Comparison of ENCODE assay signal across 8 mouse cellular contexts in the genomic region with DNA sequence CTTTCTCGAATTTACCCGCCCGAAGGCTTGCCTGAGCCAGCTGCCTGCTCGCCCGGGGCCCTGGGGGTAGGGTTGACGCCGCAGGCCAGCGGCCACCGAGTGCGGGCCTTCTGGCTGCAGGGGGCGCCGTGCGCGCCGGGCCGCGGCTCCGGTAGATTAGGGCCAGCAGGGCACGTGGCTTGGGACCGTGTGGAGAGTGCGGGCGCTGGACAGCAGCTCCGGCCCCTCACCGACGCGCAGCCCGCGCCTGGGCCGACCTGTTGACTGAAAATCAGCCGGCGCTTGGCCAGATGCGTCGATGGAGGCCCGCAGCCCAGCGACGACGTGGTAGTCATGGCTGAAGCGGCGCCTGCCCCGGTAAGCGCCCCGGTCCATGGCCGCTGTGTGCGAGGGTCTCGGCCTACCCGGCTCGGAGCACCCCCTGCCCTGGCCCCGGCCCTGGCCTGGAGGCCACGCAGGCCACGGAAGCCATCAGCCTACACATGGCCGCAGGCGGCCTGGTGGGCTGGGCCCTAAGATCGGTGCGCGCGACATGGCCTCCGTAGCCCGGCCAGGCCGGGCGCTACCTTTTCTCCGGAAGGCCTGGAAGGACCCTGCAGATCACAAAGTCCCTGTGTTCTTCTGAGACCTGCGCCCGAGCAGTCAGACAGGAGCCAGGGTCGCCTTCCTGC. TPM values are rescaled to one million over a fixed set of nuclear protein-coding genes. Genes with fewer than 3 reads are reported as not detected.
DNase-seq lines count a peak whose midpoint lies in the region; ATAC-seq and TF ChIP-seq lines count a peak whose summit lies in the region.

No protein-coding gene starts in this region.

- H3K27me3 ChIP-seq in CH12.LX (replicated peaks): no peaks in the 10 kb centered on the region
- H3K27me3 ChIP-seq in forebrain, embryonic 12.5 days: peaks cover 8% of the 10 kb centered on the region; the same call in 1 of the 2 replicates
- no peaks in the 10 kb centered on the region for H3K27me3 ChIP-seq in lung, embryonic 15.5 days
- H3K27me3 ChIP-seq in thymus, adult 2 months (ENCODE audit: control insufficient read depth, insufficient read depth, low read length): no peaks in the 10 kb centered on the region

- H3K79me2 ChIP-seq in CH12.LX (replicated peaks; ENCODE audit: control insufficient read depth, extremely low read depth, insufficient read depth, poor library complexity, severe bottlenecking): peaks cover 7% of the 10 kb centered on the region

- no peak for TF ChIP-seq EP300 in CH12.LX (IDR thresholded peaks at IDR 0.05; ENCODE audit: low read length)

- peak overlapping the region; percentile 34 for H3K4me2 ChIP-seq in CH12.LX (ENCODE audit: insufficient read depth, low read depth, poor library complexity, severe bottlenecking)
- peak overlapping the region; percentile 75 for H3K4me2 ChIP-seq in forebrain, embryonic 12.5 days
- peak overlapping the region; percentile 95 for H3K4me2 ChIP-seq in lung, embryonic 15.5 days

- DNase-seq in CH12.LX (ENCODE audit: extremely low read depth): peak; percentile 34
- peak; percentile 70 to 71 for DNase-seq in heart, postnatal 10 days
- DNase-seq in kidney, postnatal 36 days: peak; percentile 74 to 85
- peak; percentile 70 for DNase-seq in thymus, adult 2 months

- dilution Hi-C loops in CH12.LX (cut with MboI; ENCODE audit: extremely low pct_ligation_motif_present, extremely low pct_unique_long_range_greater_than_20kb, low sequenced_read_pairs): no loop called here

- in situ Hi-C loops in CH12.LX (cut with MboI; ENCODE audit: low pct_ligation_motif_present, low pct_unique_long_range_greater_than_20kb, low sequenced_read_pairs): no loop called here

- peak overlapping the region; percentile 77 to 85 (median 84) for H3K4me3 ChIP-seq in CH12.LX (replicated peaks in 1 of 3; ENCODE audit: low read depth in 2 of 3, low read length in 2 of 3, poor library complexity in 1 of 3)
- H3K4me3 ChIP-seq in forebrain, embryonic 12.5 days (replicated peaks): peak overlapping the region; percentile 47
- peak overlapping the region; percentile 55 for H3K4me3 ChIP-seq in lung, embryonic 15.5 days
- H3K4me3 ChIP-seq in thymus, adult 2 months (ENCODE audit: control insufficient read depth, insufficient read depth, low read length): peak overlapping the region; percentile 67

- no peak; the same call in none of the 2 replicates for TF ChIP-seq RAD21 in CH12.LX (IDR thresholded peaks at IDR 0.05; ENCODE audit: low read depth, low read length)

- peak in 1 of 2 experiments; percentile 71; a peak in 2 of 4 replicates for TF ChIP-seq CTCF in CH12.LX (conservative IDR thresholded peaks at IDR 0.05 in 1 of 2, IDR thresholded peaks at IDR 0.05 in 1 of 2; ENCODE audit: low read depth in 2 of 2, low read length in 2 of 2)
- TF ChIP-seq CTCF in thymus, adult 2 months (IDR thresholded peaks at IDR 0.05; ENCODE audit: borderline replicate concordance, control insufficient read depth, extremely low read depth, insufficient read depth, low read length, poor library complexity): peak; percentile 73; the same call in 1 of the 2 replicates

- 9% methylated on average over 64 of the region's 64 CpGs for WGBS in forebrain, embryonic 12.5 days
- WGBS in lung, embryonic 15.5 days: 9% methylated on average over 64 of the region's 64 CpGs
- WGBS in thymus, adult 2 months: 25% methylated on average over 64 of the region's 64 CpGs

- peaks cover 22 to 25% of the 10 kb centered on the region in 2 experiments for H3K36me3 ChIP-seq in CH12.LX (replicated peaks in 1 of 2; ENCODE audit: control insufficient read depth in 1 of 2, insufficient read depth in 1 of 2, low read length in 1 of 2)
- H3K36me3 ChIP-seq in forebrain, embryonic 12.5 days (replicated peaks): peaks cover 13% of the 10 kb centered on the region
- H3K36me3 ChIP-seq in lung, embryonic 15.5 days: peaks cover 12% of the 10 kb centered on the region; the same call in 1 of the 2 replicates
- no peaks in the 10 kb centered on the region for H3K36me3 ChIP-seq in thymus, adult 2 months (ENCODE audit: control insufficient read depth, insufficient read depth, low read length)

- H3K27ac ChIP-seq in CH12.LX (ENCODE audit: insufficient read depth, low read depth): peak overlapping the region; percentile 79
- peak overlapping the region; percentile 46; the same call in 1 of the 2 replicates for H3K27ac ChIP-seq in forebrain, embryonic 12.5 days
- H3K27ac ChIP-seq in lung, embryonic 15.5 days: peak overlapping the region; percentile 57
- no peak overlapping the region for H3K27ac ChIP-seq in thymus, adult 2 months (ENCODE audit: control insufficient read depth, insufficient read depth, low read length)

- peaks cover 17% of the 10 kb centered on the region for H3K9me3 ChIP-seq in CH12.LX (replicated peaks; ENCODE audit: low read length)
- H3K9me3 ChIP-seq in forebrain, embryonic 12.5 days: no peaks in the 10 kb centered on the region
- H3K9me3 ChIP-seq in lung, embryonic 15.5 days: no peaks in the 10 kb centered on the region

- H3K4me1 ChIP-seq in CH12.LX (ENCODE audit: control insufficient read depth in 1 of 2, insufficient read depth in 2 of 2): peaks cover 0 to 9% of the 10 kb centered on the region in 2 experiments; a peak in 1 of 4 replicates
- peaks cover 13% of the 10 kb centered on the region for H3K4me1 ChIP-seq in forebrain, embryonic 12.5 days
- peaks cover 13% of the 10 kb centered on the region; the same call in 1 of the 2 replicates for H3K4me1 ChIP-seq in lung, embryonic 15.5 days
- H3K4me1 ChIP-seq in thymus, adult 2 months (replicated peaks; ENCODE audit: control insufficient read depth, insufficient read depth, low read length): peaks cover 7% of the 10 kb centered on the region

- intact Hi-C loops in heart, postnatal 10 days (cut with DNase I): no loop called here

- peak overlapping the region; percentile 90 for H3K9ac ChIP-seq in CH12.LX (ENCODE audit: insufficient read depth, low read depth)
- peak overlapping the region; percentile 66 for H3K9ac ChIP-seq in forebrain, embryonic 12.5 days
- H3K9ac ChIP-seq in lung, embryonic 15.5 days: peak overlapping the region; percentile 71

- ATAC-seq in cerebellum, adult (ENCODE audit: insufficient number of reproducible peaks, low FRiP score, low TSS enrichment): peak; percentile 84
- ATAC-seq in forebrain, embryonic 12.5 days (ENCODE audit: low FRiP score): peak; percentile 91
- ATAC-seq in lung, embryonic 15.5 days (ENCODE audit: borderline replicate concordance, extremely low read depth, low FRiP score, low TSS enrichment): peak; percentile 90
- ATAC-seq in neutrophil, adult 5-6 weeks (ENCODE audit: extremely low read depth, insufficient number of reproducible peaks, low FRiP score, poor library complexity, severe bottlenecking): peak; percentile 36; the same call in 1 of the 2 replicates

- peak; percentile 63; the same call in 1 of the 2 replicates for TF ChIP-seq POLR2A in CH12.LX (IDR thresholded peaks at IDR 0.05; ENCODE audit: low read depth, low read length)
- TF ChIP-seq POLR2A in thymus, adult 2 months (IDR thresholded peaks at IDR 0.05; ENCODE audit: control insufficient read depth, extremely low read depth, insufficient read depth, low read length, poor library complexity): no peak

TF ChIP-seq in CH12.LX, 34 proteins besides CTCF, POLR2A, EP300 and RAD21 (continues in another document):
- TF ChIP-seq TBP (conservative IDR thresholded peaks at IDR 0.05; ENCODE audit: low read depth, low read length) (no peak), HCFC1 (IDR thresholded peaks at IDR 0.05; ENCODE audit: low read depth, low read length) (no peak), UBTF (IDR thresholded peaks at IDR 0.05; ENCODE audit: low read depth, low read length) (peak; percentile 99), JUN (IDR thresholded peaks at IDR 0.05; ENCODE audit: insufficient read depth, low read depth, low read length) (no peak), JUND (conservative IDR thresholded peaks at IDR 0.05; ENCODE audit: low read depth, low read length) (no peak), PAX5 (IDR thresholded peaks at IDR 0.05; ENCODE audit: low read length) (no peak), ZNF384 (IDR thresholded peaks at IDR 0.05; ENCODE audit: low read depth, low read length) (no peak), TCF12 (IDR thresholded peaks at IDR 0.05; ENCODE audit: low read depth, low read length) (peak; percentile 70), USF1 (IDR thresholded peaks at IDR 0.05; ENCODE audit: low read depth, low read length) (peak; percentile 65), ETS1 (conservative IDR thresholded peaks at IDR 0.05; ENCODE audit: low read depth, low read length) (no peak), MAX (IDR thresholded peaks at IDR 0.05; ENCODE audit: low read length) (peak; percentile 86), ZMIZ1 (IDR thresholded peaks at IDR 0.05; ENCODE audit: low read depth, low read length) (no peak), MXI1 (IDR thresholded peaks at IDR 0.05; ENCODE audit: low read depth, low read length) (peak; percentile 95), SIN3A (IDR thresholded peaks at IDR 0.05; ENCODE audit: low read length) (no peak), BHLHE40 (IDR thresholded peaks at IDR 0.05; ENCODE audit: low read depth, low read length) (peak; percentile 69), USF2 (conservative IDR thresholded peaks at IDR 0.05; ENCODE audit: low read depth, low read length) (no peak), MAFK (IDR thresholded peaks at IDR 0.05; ENCODE audit: insufficient replicate concordance, low read length) (no peak), MYC (IDR thresholded peaks at IDR 0.05; ENCODE audit: low read depth, low read length) (peak; percentile 66), IRF4 (IDR thresholded peaks at IDR 0.05; ENCODE audit: low read depth, low read length) (no peak)

RNA-seq across cellular contexts. Expression of a gene that starts 10.0 kb away (rescaled TPM):
- total RNA-seq in CH12.LX (2012; rRNA removed) (10.5 and 11.5 TPM in 2 replicates), CH12.LX (2014; rRNA removed) (7.8 and 9.0 TPM in 2 replicates)
- 7.9 and 9.2 TPM in 2 replicates for polyA plus RNA-seq in CH12.LX (2012; ENCODE audit: insufficient read length, low read depth)
- polyA plus RNA-seq in forebrain, embryonic 12.5 days (2016; fragmentation: Nextera tagmentation; extraction: Ambion mirVana): 10.3 and 12.1 TPM in 2 replicates
- total RNA-seq in heart, postnatal 10 days (2021): 1 to 10 TPM; 1.9 to 2.1 TPM
- 7.0 and 8.8 TPM in 2 replicates for polyA plus RNA-seq in lung, embryonic 15.5 days (2015; fragmentation: Nextera tagmentation; extraction: Ambion mirVana)
- total RNA-seq in neutrophil, adult 5-6 weeks (2017): 9.7 and 10.6 TPM in 2 replicates
- polyA plus RNA-seq in thymus, adult 2 months (2012; rRNA removed): 35.6 and 38.4 TPM in 2 replicates

RNA-seq across cellular contexts. Expression of a gene that starts 22.9 kb away (rescaled TPM):
- total RNA-seq in CH12.LX (2012; rRNA removed) (5.1 and 5.2 TPM in 2 replicates), CH12.LX (2014; rRNA removed) (6.3 TPM in 2 replicates)
- 12.1 and 12.3 TPM in 2 replicates for polyA plus RNA-seq in CH12.LX (2012; ENCODE audit: insufficient read length, low read depth)
- 19.7 and 20.6 TPM in 2 replicates for polyA plus RNA-seq in forebrain, embryonic 12.5 days (2016; fragmentation: Nextera tagmentation; extraction: Ambion mirVana)
- total RNA-seq in heart, postnatal 10 days (2021): 10 to 100 TPM; 12.6 to 12.7 TPM
- polyA plus RNA-seq in lung, embryonic 15.5 days (2015; fragmentation: Nextera tagmentation; extraction: Ambion mirVana): 18.0 and 18.6 TPM in 2 replicates
- 13.4 and 15.2 TPM in 2 replicates for total RNA-seq in neutrophil, adult 5-6 weeks (2017)
- polyA plus RNA-seq in thymus, adult 2 months (2012; rRNA removed): 25.3 and 26.4 TPM in 2 replicates

Comparison
In these comparisons a context has a peak if more than half of its experiments do, and no peak if none do; other contexts are left out.
1. H3K4me2 ChIP-seq: peak in every context shown above with its lines; median percentile 95 in lung, embryonic 15.5 days; 75 in forebrain, embryonic 12.5 days; 34 in CH12.LX.
2. ATAC-seq: peak in every context shown above with its lines; median percentile 91 in forebrain, embryonic 12.5 days; 90 in lung, embryonic 15.5 days; 84 in cerebellum, adult; 36 in neutrophil, adult 5-6 weeks.